Mouse (Mus musculus) limb, embryonic 15.5 days (tissue): ENCODE data around the gene Smim4. TPM values are rescaled to one million over a fixed set of nuclear protein-coding genes. Genes with fewer than 3 reads are reported as not detected.

ENCODE experiments used
- ATAC-seq: fragments of 200-750 bp; cut with Nextera tagmentation; 2 replicates; pipeline ENCODE4 v1.8.0; 2017; ENCODE audit warnings: low read depth, moderate TSS enrichment; ENCODE audit not compliant: insufficient number of reproducible peaks, low FRiP score, low TSS enrichment
- H3K27ac ChIP-seq: fragments of 300-500 bp; sonication (generic); 2 replicates; pipeline ENCODE4 v1.5.1; 2015; ENCODE audit warnings: moderate library complexity, mild to moderate bottlenecking, inconsistent platforms
- H3K27me3 ChIP-seq: fragments of 300-500 bp; sonication (generic); 2 replicates; pipeline ENCODE4 v1.6.1; 2015; ENCODE audit warnings: inconsistent platforms
- H3K36me3 ChIP-seq: fragments of 300-500 bp; sonication (generic); 2 replicates; pipeline ENCODE4 v1.6.1; 2015; ENCODE audit warnings: inconsistent platforms
- H3K4me1 ChIP-seq: fragments of 300-500 bp; sonication (generic); 2 replicates; pipeline ENCODE4 v1.6.1; 2015; ENCODE audit warnings: inconsistent platforms
- H3K4me2 ChIP-seq: fragments of 300-500 bp; sonication (generic); 2 replicates; pipeline ENCODE4 v1.6.1; 2015; ENCODE audit warnings: mild to moderate bottlenecking, inconsistent platforms
- H3K4me3 ChIP-seq: fragments of 300-500 bp; sonication (generic); 2 replicates; pipeline ENCODE4 v1.5.1; 2015; ENCODE audit warnings: mild to moderate bottlenecking, inconsistent platforms
- H3K9ac ChIP-seq: fragments of 300-500 bp; sonication (generic); 2 replicates; pipeline ENCODE4 v1.6.1; 2015; ENCODE audit warnings: inconsistent platforms
- H3K9me3 ChIP-seq: fragments of 300-500 bp; sonication (generic); 2 replicates; pipeline ENCODE4 v1.6.1; 2016; ENCODE audit warnings: inconsistent platforms
- WGBS: fragments of 180-500 bp; shearing (Covaris S2); methylation state at CpG from one replicate; pipeline ENCODE4 v1.1.7; 2015; 5-methylcytosine and 5-hydroxymethylcytosine counted together
- polyA plus RNA-seq: library from polyadenylated mRNA; unstranded; fragments of >200 nt; fragmentation: Nextera tagmentation; extraction: Ambion mirVana; gene quantifications from 2 replicates; pipeline ENCODE4 v1.2.1, GENCODE M21; 2015

The Smim4 gene
- 58.9 and 64.1 TPM in 2 replicates for polyA plus RNA-seq

DNA sequence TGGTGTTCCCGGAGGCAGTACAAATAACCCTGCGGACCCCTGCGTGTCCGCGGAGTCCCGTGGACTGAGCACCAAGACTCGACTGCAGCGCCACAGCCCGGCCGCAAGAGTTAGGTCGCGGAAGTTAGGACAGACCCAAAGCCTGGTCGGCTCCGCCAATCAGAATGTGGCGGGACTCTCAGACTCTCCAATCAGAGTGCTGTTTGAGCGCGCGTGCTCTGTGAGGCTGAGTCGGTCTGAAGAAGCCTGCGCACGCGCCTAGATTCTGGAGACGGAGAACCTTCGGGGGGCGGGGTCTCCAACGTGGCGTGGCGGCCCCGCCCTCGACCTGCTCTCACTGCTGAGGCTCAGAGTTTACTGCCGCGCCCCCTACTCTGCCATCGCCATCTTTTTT, at the start of gene Smim4:
Smim4 (minus strand) TSS at position 131 of the 394 bp plus-strand sequence.
- Histone ChIP-seq H3K4me1 (peaks cover 60% of the 10 kb centered on the region), H3K9me3 (no peaks in the 10 kb centered on the region), H3K9ac (peak within 1 kb of the TSS; percentile 67), H3K27ac (peak within 1 kb of the TSS; percentile 90), H3K36me3 (peaks cover 3% of the 10 kb centered on the region), H3K4me3 (peak within 1 kb of the TSS; percentile 66), H3K27me3 (no peaks in the 10 kb centered on the region), H3K4me2 (peak within 1 kb of the TSS; percentile 69)
- peak; percentile 95 for ATAC-seq
- WGBS = under 1% methylated on average over 33 of the region's 33 CpGs

DNA sequence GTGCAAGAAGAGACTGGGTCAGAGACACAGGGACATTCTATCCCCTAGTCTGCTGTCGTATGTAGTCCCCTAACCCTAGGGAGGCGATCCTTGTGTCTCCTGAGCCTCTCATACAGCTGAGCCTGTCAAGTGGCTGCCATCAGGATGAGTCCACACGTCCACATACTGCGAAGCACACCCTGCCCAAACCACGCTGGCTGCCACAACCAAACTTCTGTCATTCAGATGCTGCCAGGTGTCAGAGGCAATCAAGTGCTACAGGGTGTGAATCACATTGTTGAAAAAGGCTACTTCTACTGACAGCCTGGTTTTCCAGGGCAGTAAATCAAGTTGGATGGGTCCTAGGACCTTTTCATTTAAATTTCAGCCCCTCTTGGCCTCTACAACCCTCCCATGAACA, 49.0 kb upstream of the Smim4 start:
- no peak for ATAC-seq
- no peak overlapping the region for H3K4me3 ChIP-seq
- no peaks in the 10 kb centered on the region for H3K9me3 ChIP-seq
- no peaks in the 10 kb centered on the region for H3K27me3 ChIP-seq
- 91% methylated on average over 5 of the region's 5 CpGs for WGBS
- peaks cover 98% of the 10 kb centered on the region for H3K36me3 ChIP-seq
- H3K4me1 ChIP-seq = no peaks in the 10 kb centered on the region
- no peak overlapping the region for H3K4me2 ChIP-seq
- no peak overlapping the region for H3K27ac ChIP-seq
- no peak overlapping the region for H3K9ac ChIP-seq

DNA sequence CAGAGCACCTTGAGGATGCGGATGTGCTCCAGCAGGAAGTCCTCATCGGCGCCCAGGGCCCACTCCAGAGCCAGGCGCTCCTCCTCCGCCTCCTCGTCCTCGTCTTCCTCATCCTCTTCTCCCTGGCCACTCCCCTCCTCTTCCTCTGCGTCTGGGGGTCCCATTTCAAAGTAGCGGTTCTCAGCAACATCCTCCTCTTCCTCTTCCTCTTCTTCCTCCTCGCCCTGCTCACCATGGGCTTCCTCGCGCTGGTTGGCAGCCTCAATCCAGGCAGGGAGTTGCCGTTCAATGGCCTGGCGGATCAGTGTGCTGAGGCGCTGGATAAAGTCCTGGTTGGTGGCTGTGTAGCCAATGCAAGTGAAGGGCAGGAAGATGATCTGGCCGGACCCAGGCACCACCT, 48.5 kb upstream of the Smim4 start:
- WGBS = 91% methylated on average over 16 of the region's 16 CpGs
- Histone ChIP-seq H3K4me3 (no peak overlapping the region), H3K27ac (no peak overlapping the region), H3K4me2 (no peak overlapping the region), H3K4me1 (no peaks in the 10 kb centered on the region), H3K27me3 (no peaks in the 10 kb centered on the region), H3K9me3 (no peaks in the 10 kb centered on the region), H3K36me3 (peaks cover 98% of the 10 kb centered on the region), H3K9ac (no peak overlapping the region)
- ATAC-seq = no peak

DNA sequence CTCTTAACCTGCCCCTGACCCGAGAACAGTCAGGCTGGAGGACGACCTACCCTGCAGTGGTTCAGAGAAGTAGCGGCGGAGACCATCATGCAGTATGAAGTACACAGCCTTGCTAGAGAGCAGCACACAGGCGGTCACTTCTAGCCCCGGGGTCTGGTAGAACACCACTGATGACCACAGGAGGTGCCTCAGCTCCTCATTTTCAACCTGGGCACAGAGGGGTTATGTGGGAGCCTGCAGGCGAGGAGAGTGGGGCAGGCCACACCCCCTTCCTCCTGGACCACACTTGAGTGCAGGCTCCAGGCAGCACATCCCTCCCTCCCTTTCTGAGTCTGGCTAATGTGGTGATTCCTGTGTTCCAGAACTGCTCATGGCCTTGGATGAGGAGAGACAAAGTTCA, 44.8 kb upstream of the Smim4 start:
- no peak overlapping the region for H3K4me2 ChIP-seq
- H3K36me3 ChIP-seq = peaks cover 87% of the 10 kb centered on the region
- H3K27me3 ChIP-seq = no peaks in the 10 kb centered on the region
- H3K9me3 ChIP-seq = no peaks in the 10 kb centered on the region
- peaks cover 3% of the 10 kb centered on the region; the same call in 1 of the 2 replicates for H3K4me1 ChIP-seq
- no peak overlapping the region for H3K27ac ChIP-seq
- no peak overlapping the region for H3K9ac ChIP-seq
- 90% methylated on average over 7 of the region's 7 CpGs for WGBS
- ATAC-seq = no peak
- H3K4me3 ChIP-seq = no peak overlapping the region

DNA sequence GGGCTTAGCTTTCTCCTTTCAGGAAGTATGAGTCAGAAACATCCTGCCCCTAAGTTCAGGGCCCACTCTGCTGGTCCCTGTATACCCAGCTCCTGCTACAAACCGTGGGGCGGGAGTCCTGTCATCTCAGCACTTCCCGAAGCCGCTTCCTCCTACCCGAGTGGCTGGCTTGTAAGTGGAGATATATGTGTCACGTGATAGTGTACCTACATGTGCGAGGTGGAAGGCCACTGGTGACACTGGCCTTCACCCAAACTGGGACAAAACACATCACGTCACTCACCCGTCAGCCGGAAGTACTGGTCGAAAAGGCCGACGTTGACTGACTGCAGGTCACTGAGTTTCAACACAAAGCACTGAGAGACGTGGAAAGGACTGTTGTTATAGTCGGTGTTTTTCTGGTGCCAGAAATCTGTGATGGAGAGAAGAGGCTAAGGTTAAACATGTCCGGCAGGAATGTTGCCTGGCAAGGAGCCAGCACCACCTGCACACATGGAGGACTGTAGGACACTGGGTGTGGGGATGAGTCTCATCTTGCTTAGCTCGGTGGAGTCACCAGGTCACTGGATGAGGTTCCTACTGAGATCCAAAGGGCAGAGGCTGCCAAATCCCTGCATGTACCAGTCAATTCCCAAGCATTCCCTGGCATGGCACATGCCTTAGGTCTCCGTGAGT, 44.2 kb upstream of the Smim4 start:
- no peaks in the 10 kb centered on the region for H3K27me3 ChIP-seq
- no peak overlapping the region for H3K9ac ChIP-seq
- no peak overlapping the region for H3K27ac ChIP-seq
- ATAC-seq = no peak
- no peak overlapping the region for H3K4me2 ChIP-seq
- H3K36me3 ChIP-seq = peaks cover 83% of the 10 kb centered on the region
- H3K4me1 ChIP-seq = peaks cover 8% of the 10 kb centered on the region; the same call in 1 of the 2 replicates
- H3K4me3 ChIP-seq = no peak overlapping the region
- WGBS = 77% methylated on average over 18 of the region's 18 CpGs
- H3K9me3 ChIP-seq = no peaks in the 10 kb centered on the region

DNA sequence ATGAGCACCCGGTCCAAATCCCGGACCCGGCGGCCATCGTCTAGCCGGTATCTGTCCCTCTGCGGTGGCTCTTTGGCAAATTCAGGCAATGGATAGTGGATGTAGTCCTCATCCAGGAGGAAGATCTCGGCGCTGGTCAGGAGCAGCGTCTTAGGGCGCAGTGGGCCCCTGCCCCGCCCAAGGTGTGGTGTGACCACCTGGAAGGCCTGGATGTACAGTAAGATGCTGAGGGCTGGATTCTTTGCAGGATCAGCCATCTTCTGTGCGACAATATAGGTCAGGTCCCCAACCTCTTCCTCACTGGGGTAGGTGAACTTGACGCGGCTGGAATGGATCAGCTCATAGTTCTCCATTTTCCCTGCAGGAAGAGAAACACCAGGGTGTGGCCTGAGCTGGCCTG, 43.1 kb upstream of the Smim4 start:
- no peak for ATAC-seq
- Histone ChIP-seq H3K36me3 (peaks cover 72% of the 10 kb centered on the region), H3K27ac (no peak overlapping the region), H3K9ac (no peak overlapping the region), H3K4me3 (no peak overlapping the region), H3K27me3 (no peaks in the 10 kb centered on the region), H3K4me2 (no peak overlapping the region), H3K9me3 (no peaks in the 10 kb centered on the region), H3K4me1 (peaks cover 15% of the 10 kb centered on the region)
- 95% methylated on average over 15 of the region's 15 CpGs for WGBS

DNA sequence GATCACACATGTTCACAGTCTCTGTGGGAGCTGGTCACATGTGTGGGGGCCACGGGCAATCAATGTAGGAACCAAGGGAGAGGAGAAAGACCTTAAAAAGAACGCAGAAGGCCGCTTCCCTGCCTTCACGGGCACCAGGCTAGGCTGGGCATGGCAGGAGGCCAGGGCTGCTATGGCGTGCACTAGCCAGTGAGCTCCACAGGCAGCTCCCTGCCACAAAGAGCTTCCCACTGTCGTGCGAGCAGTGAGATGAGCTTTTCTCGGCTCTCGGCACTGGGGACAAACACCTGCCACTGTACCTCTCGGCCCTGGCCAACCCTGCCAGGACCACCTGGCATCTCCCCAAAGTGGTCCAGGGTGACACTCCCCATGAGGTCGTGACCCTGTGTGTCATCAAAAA, 42.6 kb upstream of the Smim4 start:
- H3K36me3 ChIP-seq = peaks cover 67% of the 10 kb centered on the region
- no peaks in the 10 kb centered on the region for H3K9me3 ChIP-seq
- ATAC-seq = no peak
- no peaks in the 10 kb centered on the region for H3K27me3 ChIP-seq
- H3K4me3 ChIP-seq = no peak overlapping the region
- no peak overlapping the region for H3K4me2 ChIP-seq
- peaks cover 19% of the 10 kb centered on the region for H3K4me1 ChIP-seq
- H3K27ac ChIP-seq = no peak overlapping the region
- 84% methylated on average over 11 of the region's 11 CpGs for WGBS
- no peak overlapping the region for H3K9ac ChIP-seq

DNA sequence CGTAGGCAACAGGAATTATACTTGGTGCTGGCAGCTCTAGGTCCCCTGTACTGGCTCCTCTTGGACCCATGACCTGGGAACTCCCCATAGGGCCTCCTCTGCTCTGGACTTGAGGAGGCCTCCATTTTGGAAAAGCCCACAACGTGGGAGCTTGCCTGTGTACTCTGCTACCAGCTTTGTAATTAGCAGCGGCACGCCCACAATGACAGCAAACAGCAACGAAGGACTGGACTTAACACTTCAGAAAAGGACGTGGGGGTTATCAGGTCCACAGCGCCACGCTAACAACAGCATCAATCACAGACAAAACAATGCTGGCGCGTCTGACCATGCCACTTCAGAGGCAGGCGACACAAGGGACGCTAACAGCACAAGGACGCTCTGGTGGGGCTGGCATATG, 42.2 kb upstream of the Smim4 start:
- Histone ChIP-seq H3K9ac (no peak overlapping the region), H3K4me1 (peaks cover 21% of the 10 kb centered on the region), H3K4me2 (no peak overlapping the region), H3K27me3 (no peaks in the 10 kb centered on the region), H3K4me3 (no peak overlapping the region), H3K9me3 (no peaks in the 10 kb centered on the region), H3K36me3 (peaks cover 63% of the 10 kb centered on the region), H3K27ac (no peak overlapping the region)
- 87% methylated on average over 13 of the region's 13 CpGs for WGBS
- ATAC-seq = no peak

DNA sequence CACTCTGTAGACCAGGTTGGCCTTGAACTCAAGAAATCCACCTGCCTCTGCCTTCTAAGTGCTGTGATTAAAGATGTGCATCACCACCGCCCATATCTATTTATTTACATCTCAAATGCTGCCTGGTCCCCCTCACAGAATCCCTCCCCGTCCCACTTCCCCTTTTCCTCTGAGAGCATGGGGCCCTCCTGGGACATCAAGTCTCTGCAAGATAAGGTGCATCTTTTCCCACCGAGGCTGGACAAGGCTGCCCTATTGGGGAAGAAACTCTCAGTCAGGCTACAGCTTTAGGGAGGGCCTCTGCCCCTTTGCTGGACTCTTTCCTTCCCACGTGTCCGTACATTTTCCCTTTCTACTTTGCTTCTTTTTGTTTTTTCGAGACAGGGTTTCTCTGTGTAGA, 40.8 kb upstream of the Smim4 start:
- Histone ChIP-seq H3K9me3 (no peaks in the 10 kb centered on the region), H3K4me2 (no peak overlapping the region), H3K27me3 (no peaks in the 10 kb centered on the region), H3K9ac (no peak overlapping the region), H3K4me1 (peaks cover 25% of the 10 kb centered on the region), H3K4me3 (no peak overlapping the region), H3K27ac (no peak overlapping the region), H3K36me3 (peaks cover 48% of the 10 kb centered on the region)
- WGBS = 83% methylated on average over 6 of the region's 6 CpGs
- no peak for ATAC-seq

DNA sequence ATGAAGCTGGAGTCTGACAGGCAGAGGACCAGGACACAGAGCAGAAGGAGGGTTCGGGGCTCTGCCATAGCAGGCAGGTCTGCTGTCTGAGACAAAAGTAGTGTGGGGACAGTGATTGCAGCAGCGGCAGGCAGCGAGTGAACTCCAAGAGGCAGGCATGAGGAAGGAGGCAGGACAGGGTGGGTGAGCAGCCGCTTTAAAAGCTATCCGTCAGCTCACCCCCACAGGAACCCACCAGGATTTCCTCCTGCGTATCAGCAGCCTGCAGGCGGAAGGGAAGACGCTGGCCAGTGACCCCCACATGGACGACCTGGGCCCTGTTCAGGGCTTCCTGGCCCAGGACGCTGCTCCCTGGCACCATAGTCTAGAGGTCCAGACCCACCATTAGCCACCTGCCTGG, 39.7 kb upstream of the Smim4 start, which contains the start of gene Stab1:
Stab1 (minus strand) TSS at position 217 of the 400 bp plus-strand sequence.
- Histone ChIP-seq H3K4me2 (0 out of 2 replicates have a peak within 1 kb of the TSS, but pooled peaks have one; percentile 10), H3K27me3 (no peaks in the 10 kb centered on the region), H3K9ac (no peak within 1 kb of the TSS), H3K9me3 (no peaks in the 10 kb centered on the region), H3K4me1 (peaks cover 25% of the 10 kb centered on the region), H3K27ac (peak within 1 kb of the TSS; percentile 40), H3K36me3 (peaks cover 38% of the 10 kb centered on the region), H3K4me3 (peak within 1 kb of the TSS; percentile 18)
- ATAC-seq = no peak
- 45% methylated on average over 10 of the region's 10 CpGs for WGBS

DNA sequence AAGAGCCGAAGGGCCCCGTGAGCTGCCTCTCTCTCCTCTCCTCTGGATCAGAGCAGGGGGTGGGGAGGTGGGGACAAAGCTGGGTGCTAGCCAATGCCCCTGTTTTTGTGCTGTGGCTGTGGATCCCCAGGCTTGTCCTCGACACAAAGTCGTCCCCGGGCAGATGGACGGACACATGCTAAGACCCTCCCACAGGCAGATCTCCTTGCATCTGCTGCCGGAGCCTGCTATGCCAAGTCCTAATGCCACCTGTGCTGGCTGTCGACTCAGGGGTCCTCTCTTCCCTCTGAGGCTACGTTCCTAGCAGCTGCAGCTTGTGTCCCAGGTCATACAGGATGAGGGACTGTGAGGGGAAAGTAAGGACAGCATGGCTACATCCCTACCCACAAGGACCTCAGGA, 38.1 kb upstream of the Smim4 start:
- Histone ChIP-seq H3K27me3 (no peaks in the 10 kb centered on the region), H3K4me2 (peak overlapping the region; percentile 10; the same call in 1 of the 2 replicates), H3K9ac (no peak overlapping the region), H3K9me3 (no peaks in the 10 kb centered on the region), H3K27ac (0 out of 2 replicates have a peak overlapping the region, but pooled peaks have one; percentile 22), H3K4me3 (peak overlapping the region; percentile 18; the same call in 1 of the 2 replicates), H3K36me3 (peaks cover 22% of the 10 kb centered on the region), H3K4me1 (peaks cover 27% of the 10 kb centered on the region)
- no peak for ATAC-seq
- 58% methylated on average over 9 of the region's 9 CpGs for WGBS

DNA sequence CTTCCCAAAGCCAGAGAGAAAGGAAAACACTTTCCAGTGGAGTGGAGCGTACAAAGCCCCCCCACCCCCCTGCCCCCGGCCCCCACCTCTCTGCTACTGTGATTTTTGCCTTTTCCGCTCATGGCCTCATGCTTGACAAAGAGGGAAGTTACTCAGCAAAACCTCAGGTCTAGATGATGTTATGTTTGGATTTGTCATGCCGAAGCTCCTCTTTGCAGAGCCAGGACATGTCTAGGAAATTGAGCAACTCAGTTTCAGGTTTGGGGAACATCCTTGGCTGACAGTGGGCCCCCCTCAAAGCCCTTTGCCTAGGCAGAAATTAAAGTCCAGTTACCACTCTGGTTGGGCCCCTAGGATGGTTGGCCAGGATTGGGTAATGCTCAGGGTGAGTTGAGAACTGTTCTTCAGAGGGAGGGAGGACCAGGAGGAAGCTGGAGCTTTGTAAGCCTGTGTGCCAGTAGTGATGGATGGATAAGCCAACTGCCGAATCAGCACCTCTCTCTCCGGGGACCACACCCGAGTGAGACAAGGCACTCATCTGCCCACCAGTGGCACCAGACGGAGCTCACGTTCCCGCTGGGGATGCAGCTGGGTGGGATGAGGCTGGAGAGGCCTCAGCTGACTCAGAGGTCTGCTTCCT, 37.4 kb upstream of the Smim4 start:
- H3K4me3 ChIP-seq = no peak overlapping the region
- WGBS = 48% methylated on average over 10 of the region's 10 CpGs

More for the DNA sequence above, 37.4 kb upstream of the Smim4 start:
- peaks cover 14% of the 10 kb centered on the region for H3K36me3 ChIP-seq
- H3K4me1 ChIP-seq = peaks cover 27% of the 10 kb centered on the region
- no peak overlapping the region for H3K9ac ChIP-seq
- H3K9me3 ChIP-seq = no peaks in the 10 kb centered on the region
- no peaks in the 10 kb centered on the region for H3K27me3 ChIP-seq
- no peak; the same call in 1 of the 2 replicates for ATAC-seq
- H3K4me2 ChIP-seq = peak overlapping the region; percentile 10; the same call in 1 of the 2 replicates
- peak overlapping the region; percentile 22; the same call in 1 of the 2 replicates for H3K27ac ChIP-seq
